Mouse (Mus musculus) brown adipose tissue, adult 24 weeks (tissue): ENCODE measurements around the gene Casp1. TPM values are rescaled to one million over a fixed set of nuclear protein-coding genes. Genes with fewer than 3 reads are reported as not detected.

ENCODE experiments used
- H3K27ac ChIP-seq: fragments of 200-500 bp; replicated peaks from 2 replicates; pipeline ENCODE4 v1.5.1; 2012; ENCODE audit warnings: low read depth, mild to moderate bottlenecking, low read length
- H3K4me1 ChIP-seq: fragments of 200-500 bp; 2 replicates; pipeline ENCODE4 v1.6.1; 2012; ENCODE audit warnings: low read length, mixed read lengths; ENCODE audit not compliant: control insufficient read depth, insufficient read depth, insufficient read length
- H3K4me3 ChIP-seq: fragments of 200-500 bp; 2 replicates; pipeline ENCODE4 v1.5.1; 2012; ENCODE audit warnings: low read depth, mild to moderate bottlenecking, low read length, moderate library complexity; ENCODE audit not compliant: insufficient read depth
- polyA plus RNA-seq: library from polyadenylated mRNA; stranded (reverse); fragments of >200 nt; gene quantifications from 2 replicates; pipeline ENCODE4 v1.2.4, GENCODE M21; 2012; ENCODE audit not compliant: missing spikeins, insufficient read depth, insufficient read length

The Casp1 gene
- polyA plus RNA-seq, 1 experiment = 3.2 TPM

DNA sequence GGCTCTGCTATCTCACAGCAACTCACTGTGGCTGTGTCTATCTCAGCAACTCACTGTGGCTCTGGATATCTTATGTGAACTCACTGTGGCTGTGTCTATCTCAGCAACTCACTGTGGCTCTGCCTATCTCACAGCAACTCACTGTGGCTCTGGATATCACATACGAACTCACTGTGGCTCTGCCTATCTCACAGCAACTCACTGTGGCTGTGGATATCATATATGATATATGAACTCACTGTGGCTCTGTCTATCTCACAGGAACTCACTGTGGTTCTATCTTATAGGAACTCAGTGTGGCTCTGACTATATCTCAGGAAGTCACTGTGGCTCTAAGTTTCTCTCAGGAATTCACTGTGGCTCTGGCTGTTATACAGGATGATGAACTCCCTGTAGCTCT is 44.8 kb downstream of the Casp1 start:
- Histone ChIP-seq H3K27ac (no peak overlapping the region), H3K4me3 (no peak overlapping the region), H3K4me1 (no peaks in the 10 kb centered on the region)

DNA sequence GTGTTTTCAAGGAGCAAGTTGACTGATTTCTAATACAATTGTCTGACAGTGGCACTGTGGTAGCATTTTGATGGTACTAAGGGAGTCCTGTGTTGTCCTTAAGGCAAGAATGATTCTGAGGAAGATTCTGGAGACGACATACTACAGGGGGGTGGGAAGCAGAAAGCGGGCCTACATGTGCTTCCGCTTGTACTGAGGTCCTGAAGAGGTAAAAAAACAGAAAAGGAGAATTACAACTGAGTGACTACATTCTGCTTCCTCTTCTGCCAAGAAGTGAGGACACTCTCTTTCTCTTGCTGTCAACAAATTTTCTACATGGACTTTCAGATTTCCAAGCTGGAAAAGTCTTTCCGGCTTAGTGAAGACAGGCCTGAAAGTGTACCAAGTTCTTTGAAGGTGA is 45.8 kb downstream of the Casp1 start:
- Histone ChIP-seq H3K4me3 (no peak overlapping the region), H3K4me1 (no peaks in the 10 kb centered on the region), H3K27ac (no peak overlapping the region)

DNA sequence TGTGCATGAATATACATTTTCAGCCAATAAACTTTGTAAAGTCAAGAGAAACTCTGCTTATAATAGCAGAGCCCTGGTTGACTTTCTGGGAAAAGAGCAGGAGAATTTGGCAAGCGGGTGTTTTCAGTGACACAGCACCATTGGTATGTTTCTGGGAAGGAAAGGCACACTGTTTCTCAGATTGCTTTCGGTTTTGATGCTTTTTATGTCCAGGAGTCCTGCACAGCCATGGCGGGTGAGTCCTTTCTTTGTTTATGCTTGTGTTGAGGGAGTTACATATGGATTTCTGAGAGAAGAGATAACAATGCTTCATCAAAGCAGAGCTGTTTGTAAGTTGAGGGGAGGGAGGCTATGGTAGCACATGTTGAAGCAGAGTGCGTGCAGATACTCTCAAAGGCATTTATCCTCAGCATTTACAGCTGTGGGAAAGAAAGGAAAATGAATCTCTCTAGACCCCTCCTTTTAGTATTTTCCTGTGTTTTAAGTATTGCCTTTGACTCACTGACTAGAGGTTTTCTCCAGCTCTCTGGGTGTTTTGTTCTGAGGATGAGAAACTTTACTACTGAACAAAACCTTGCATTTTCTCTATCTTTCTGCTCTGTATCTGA is 47.1 kb downstream of the Casp1 start, which contains the start of gene Casp12:
Gene Casp12, plus strand, starts transcription at position 140 of the 608 bp plus-strand sequence.
- H3K27ac ChIP-seq = peak within 1 kb of the TSS; percentile 47
- H3K4me3 ChIP-seq = peak within 1 kb of the TSS; percentile 47
- H3K4me1 ChIP-seq = no peaks in the 10 kb centered on the region

DNA sequence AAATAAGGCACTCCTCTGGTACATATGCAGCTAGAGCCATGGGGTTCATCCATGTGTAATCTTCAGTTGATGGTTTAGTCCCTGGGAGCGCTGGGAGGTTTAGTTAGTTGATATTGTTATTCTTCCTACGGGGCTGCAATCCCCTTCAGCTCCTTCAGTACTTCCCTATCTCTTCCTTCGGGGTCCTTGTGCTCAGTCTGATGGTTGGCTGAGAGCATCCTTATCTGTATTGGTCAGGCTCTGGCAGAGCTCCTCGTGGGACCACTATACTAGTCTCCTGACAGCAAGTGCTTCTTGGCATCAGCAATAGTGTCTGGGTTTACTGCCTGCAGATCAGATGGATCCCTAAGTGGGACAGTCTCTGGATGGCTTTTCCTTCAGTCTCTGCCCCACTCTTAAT is 49.1 kb downstream of the Casp1 start:
- Histone ChIP-seq H3K27ac (no peak overlapping the region), H3K4me1 (no peaks in the 10 kb centered on the region), H3K4me3 (no peak overlapping the region)

DNA sequence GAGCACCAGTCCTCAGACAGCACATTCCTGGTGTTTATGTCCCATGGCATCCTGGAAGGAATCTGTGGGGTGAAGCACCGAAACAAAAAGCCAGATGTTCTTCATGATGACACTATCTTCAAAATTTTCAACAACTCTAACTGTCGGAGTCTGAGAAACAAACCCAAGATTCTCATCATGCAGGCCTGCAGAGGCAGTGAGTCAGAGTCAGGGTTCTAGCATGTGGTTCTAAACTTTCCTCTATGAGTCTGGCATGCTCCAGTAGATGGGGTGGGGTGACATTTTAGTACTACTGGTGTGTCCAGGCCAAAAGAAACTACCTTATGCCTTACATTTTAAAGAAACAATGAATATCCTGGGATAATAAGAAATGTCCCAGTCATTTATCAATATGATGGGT is 55.4 kb downstream of the Casp1 start:
- Histone ChIP-seq H3K4me3 (no peak overlapping the region), H3K27ac (no peak overlapping the region), H3K4me1 (no peaks in the 10 kb centered on the region)

DNA sequence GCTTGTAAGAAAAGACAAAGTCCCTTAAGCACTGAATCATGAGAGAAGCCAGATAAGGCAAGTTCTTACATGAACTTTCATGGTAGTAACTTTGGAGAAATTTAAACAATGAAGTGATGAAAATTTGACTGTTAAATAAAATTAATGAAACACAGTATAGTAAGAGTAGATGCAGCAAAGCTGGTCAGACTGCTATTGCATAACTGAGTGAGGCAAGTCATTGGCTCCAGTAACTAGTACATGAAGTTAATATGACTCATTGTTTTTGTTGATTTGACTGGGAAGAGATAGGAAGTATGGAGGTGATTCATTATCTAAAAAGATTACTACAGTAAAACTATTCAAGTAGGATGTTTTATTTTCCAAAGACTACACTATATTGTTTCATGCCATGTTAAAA is 58.5 kb downstream of the Casp1 start:
- Histone ChIP-seq H3K4me3 (no peak overlapping the region), H3K4me1 (no peaks in the 10 kb centered on the region), H3K27ac (no peak overlapping the region)

Other genes starting within 250 kb of the Casp1 start
- 1.4 and 1.6 TPM in 2 replicates for gene Casp4, start 10.3 kb downstream of the Casp1 start, polyA plus RNA-seq
- gene Casp12, start 46.9 kb downstream of the Casp1 start, polyA plus RNA-seq = 7.6 and 9.3 TPM in 2 replicates